11 mouse cellular contexts compared by ENCODE assay signal in the genomic region with DNA sequence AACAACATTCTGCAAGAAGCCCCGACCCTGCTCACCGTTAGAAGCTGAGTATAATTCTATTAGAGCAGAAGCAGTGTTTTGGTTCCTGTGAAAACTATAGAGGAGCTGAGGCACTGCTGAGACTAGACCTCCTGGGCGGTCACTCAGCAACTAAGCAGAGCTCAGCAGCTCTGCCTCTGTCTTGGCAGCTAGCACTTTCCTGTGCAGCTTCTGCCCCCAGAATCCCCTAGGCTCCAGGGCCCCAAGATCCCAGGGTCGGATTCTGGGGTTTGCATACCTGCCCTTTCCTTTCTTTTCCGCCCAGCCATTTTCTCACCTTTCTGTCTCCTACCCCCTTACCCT. TPM values are rescaled to one million over a fixed set of nuclear protein-coding genes. Genes with fewer than 3 reads are reported as not detected.
DNase-seq lines count a peak whose midpoint lies in the region; ATAC-seq and TF ChIP-seq lines count a peak whose summit lies in the region.
"Had no signal": no experiment of that assay in that cellular context is flagged by ENCODE, and none has a peak within 500 bp of the region (broad histone marks: within the 10 kb centered on the region; RNA-seq: fewer than 3 reads in every experiment).

No protein-coding gene starts in this region.

- DNase-seq in heart, postnatal 14 days = no peak
- peak; percentile 44 for DNase-seq in embryonic facial prominence, embryonic 10.5 days (ENCODE audit: low spot score)
- DNase-seq in liver, embryonic 13.5 days = no peak
- DNase-seq in spleen, adult 12 weeks (ENCODE audit: low spot score) = no peak
- no peak for DNase-seq in cerebellum, adult 9-11 months
- DNase-seq: adrenal gland, postnatal 14 days; kidney, adult 9 months had no signal

- no peak for ATAC-seq in heart, embryonic 12.5 days (ENCODE audit: insufficient number of reproducible peaks, low FRiP score)
- no peak for ATAC-seq in liver, embryonic 13.5 days (ENCODE audit: low read depth)
- ATAC-seq in CD4-positive, CD25-positive, alpha-beta regulatory T cell, adult 4 months = no peak

- H3K4me3 ChIP-seq in heart, embryonic 12.5 days = peak overlapping the region; percentile 56
- H3K4me3 ChIP-seq in E14TG2a.4 (replicated peaks; ENCODE audit: low read length) = peak overlapping the region; percentile 72
- H3K4me3 ChIP-seq in embryonic facial prominence, embryonic 10.5 days = peak overlapping the region; percentile 59
- peak overlapping the region; percentile 59 for H3K4me3 ChIP-seq in liver, embryonic 13.5 days (replicated peaks)

- H3K9me3 ChIP-seq in heart, embryonic 12.5 days (replicated peaks) = no peaks in the 10 kb centered on the region
- H3K9me3 ChIP-seq in E14TG2a.4 (ENCODE audit: low read length) = no peaks in the 10 kb centered on the region
- no peaks in the 10 kb centered on the region for H3K9me3 ChIP-seq in embryonic facial prominence, embryonic 10.5 days
- no peaks in the 10 kb centered on the region for H3K9me3 ChIP-seq in liver, embryonic 13.5 days (replicated peaks)

- no peak for TF ChIP-seq CTCF in E14TG2a.4 (conservative IDR thresholded peaks at IDR 0.05; ENCODE audit: low read length)

- 1% methylated on average over 5 of the region's 5 CpGs for WGBS in heart, embryonic 12.5 days
- WGBS in embryonic facial prominence, embryonic 10.5 days = 2% methylated on average over 5 of the region's 5 CpGs
- WGBS in liver, embryonic 13.5 days (ENCODE audit: insufficient replicate concordance) = 11% methylated on average over 5 of the region's 5 CpGs

- peak overlapping the region; percentile 72 for H3K4me2 ChIP-seq in heart, embryonic 12.5 days
- peak overlapping the region; percentile 73 for H3K4me2 ChIP-seq in liver, embryonic 13.5 days

- H3K9ac ChIP-seq in heart, embryonic 12.5 days = peak overlapping the region; percentile 37
- H3K9ac ChIP-seq in liver, embryonic 13.5 days = peak overlapping the region; percentile 33; the same call in 1 of the 2 replicates

- H3K27ac ChIP-seq in heart, embryonic 12.5 days (ENCODE audit: poor library complexity, severe bottlenecking) = peak overlapping the region; percentile 74
- peak overlapping the region; percentile 85 for H3K27ac ChIP-seq in embryonic facial prominence, embryonic 10.5 days (replicated peaks)
- peak overlapping the region; percentile 47; the same call in 1 of the 2 replicates for H3K27ac ChIP-seq in liver, embryonic 13.5 days

- no peaks in the 10 kb centered on the region for H3K27me3 ChIP-seq in heart, embryonic 12.5 days (replicated peaks)
- peaks cover 2% of the 10 kb centered on the region; the same call in 1 of the 2 replicates for H3K27me3 ChIP-seq in E14TG2a.4 (ENCODE audit: insufficient read depth, low read length)
- no peaks in the 10 kb centered on the region for H3K27me3 ChIP-seq in embryonic facial prominence, embryonic 10.5 days (replicated peaks; ENCODE audit: low read depth, poor library complexity, severe bottlenecking)
- H3K27me3 ChIP-seq in liver, embryonic 13.5 days = no peaks in the 10 kb centered on the region

- no peaks in the 10 kb centered on the region for H3K36me3 ChIP-seq in heart, embryonic 12.5 days
- no peaks in the 10 kb centered on the region for H3K36me3 ChIP-seq in E14TG2a.4 (ENCODE audit: insufficient read depth, low read length)
- no peaks in the 10 kb centered on the region for H3K36me3 ChIP-seq in embryonic facial prominence, embryonic 10.5 days (replicated peaks)
- no peaks in the 10 kb centered on the region for H3K36me3 ChIP-seq in liver, embryonic 13.5 days

- intact Hi-C loops in heart, postnatal 14 days (cut with DNase I) = no loop called here

- H3K4me1 ChIP-seq in heart, embryonic 12.5 days (replicated peaks) = peaks cover 9% of the 10 kb centered on the region
- peaks cover 40% of the 10 kb centered on the region for H3K4me1 ChIP-seq in E14TG2a.4 (replicated peaks; ENCODE audit: low read depth, low read length)
- H3K4me1 ChIP-seq in embryonic facial prominence, embryonic 10.5 days = peaks cover 43% of the 10 kb centered on the region
- H3K4me1 ChIP-seq in liver, embryonic 13.5 days (replicated peaks) = peaks cover 37% of the 10 kb centered on the region

RNA-seq across cellular contexts. Expression of a gene that starts 13.1 kb away (rescaled TPM):
- 4.9 and 6.0 TPM in 2 replicates for polyA plus RNA-seq in heart, embryonic 12.5 days (2016; fragmentation: Nextera tagmentation; extraction: Ambion mirVana)
- total RNA-seq in heart, postnatal 14 days (2021) = under 1 TPM; 0.27 to 0.29 TPM
- 42.2 and 52.5 TPM in 2 replicates for polyA plus RNA-seq in embryonic facial prominence, embryonic 10.5 days (2016; fragmentation: Nextera tagmentation; extraction: Ambion mirVana)
- polyA plus RNA-seq in liver, embryonic 13.5 days (2015; fragmentation: Nextera tagmentation; extraction: Ambion mirVana) = 11.2 and 14.1 TPM in 2 replicates
- polyA plus RNA-seq in CD4-positive, CD25-positive, alpha-beta regulatory T cell, adult 4 months (2017; shearing (Covaris generic)) = not detected
- total RNA-seq: adrenal gland, postnatal 14 days; gastrocnemius, adult 8-10 months had no signal
